Mouse (Mus musculus): ENCODE data around the gene Ubqln4.

Ubqln4 gene

GRCm38 (mm10) chr3:88526157-88527131 lies 27.1 kb upstream of the Ubqln4 start:
- DNase-seq (ENCODE audit: low spot score) = peak; percentile 94

DNA sequence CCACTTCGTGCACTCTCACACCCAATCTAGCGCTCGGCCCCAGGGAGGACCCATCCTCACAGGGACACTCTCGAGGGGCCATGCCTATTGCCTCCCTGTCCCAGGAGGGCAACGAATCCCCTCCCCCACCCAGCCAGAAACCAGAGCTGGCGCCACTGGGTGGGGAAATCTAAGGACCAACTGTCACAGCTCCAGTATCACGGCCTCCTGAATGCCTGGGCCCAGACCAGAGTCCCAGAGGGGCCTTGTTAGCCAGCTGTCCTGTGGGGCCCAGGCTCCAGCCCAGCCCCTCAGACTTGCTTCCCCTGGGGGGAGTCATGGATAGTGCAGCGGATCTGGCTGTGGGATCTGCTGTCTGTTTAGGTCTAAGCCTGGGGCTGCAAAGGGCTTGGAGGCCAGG lies 26.0 kb upstream of the Ubqln4 start:
- peak; percentile 49 for DNase-seq (ENCODE audit: low spot score)

GRCm38 (mm10) chr3:88528646-88529045 lies 24.9 kb upstream of the Ubqln4 start:
- no peak for DNase-seq (ENCODE audit: low spot score)

DNA sequence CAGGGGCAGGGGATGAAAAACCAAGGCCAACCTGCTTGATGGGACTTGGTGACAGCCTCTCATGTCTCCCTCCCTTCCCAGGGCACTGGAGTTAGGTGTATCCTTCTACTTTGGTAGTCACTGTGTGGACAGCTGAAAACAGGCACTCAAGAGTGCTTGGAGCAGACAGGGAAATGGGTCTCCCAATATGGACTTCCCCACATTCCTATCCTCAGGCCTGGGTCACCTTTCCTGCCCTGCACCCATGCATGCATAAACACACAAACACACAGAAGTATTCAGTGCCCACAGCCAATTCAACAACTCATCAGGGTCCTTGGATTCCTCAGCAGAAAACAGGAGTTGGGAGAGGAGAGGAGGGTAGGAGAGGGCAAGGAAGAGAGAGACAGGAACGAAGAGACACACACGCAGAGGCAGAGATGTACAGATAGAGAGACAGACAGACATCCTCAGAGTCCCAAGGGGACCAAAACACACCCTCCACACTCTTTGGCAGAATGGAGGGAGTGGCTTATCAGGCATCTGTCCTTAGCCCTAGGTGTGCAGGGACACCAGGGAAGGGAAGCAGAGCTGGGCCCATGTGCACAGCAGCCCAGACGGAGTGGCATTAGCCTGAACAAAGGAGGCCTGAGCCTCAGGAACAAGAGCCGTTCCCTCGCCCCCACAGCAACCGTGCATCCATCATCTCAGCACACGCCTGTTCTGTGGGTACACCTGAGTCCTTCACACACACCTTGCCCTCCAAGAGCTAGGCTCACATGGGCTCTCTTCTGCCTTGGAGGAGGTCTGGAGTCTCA lies 24.2 kb upstream of the Ubqln4 start:
- peak; percentile 25 for DNase-seq (ENCODE audit: low spot score)

- no peak for DNase-seq (ENCODE audit: low spot score)
Observed at GRCm38 (mm10) chr3:88530082-88530864, 23.3 kb upstream of the Ubqln4 start.

DNA sequence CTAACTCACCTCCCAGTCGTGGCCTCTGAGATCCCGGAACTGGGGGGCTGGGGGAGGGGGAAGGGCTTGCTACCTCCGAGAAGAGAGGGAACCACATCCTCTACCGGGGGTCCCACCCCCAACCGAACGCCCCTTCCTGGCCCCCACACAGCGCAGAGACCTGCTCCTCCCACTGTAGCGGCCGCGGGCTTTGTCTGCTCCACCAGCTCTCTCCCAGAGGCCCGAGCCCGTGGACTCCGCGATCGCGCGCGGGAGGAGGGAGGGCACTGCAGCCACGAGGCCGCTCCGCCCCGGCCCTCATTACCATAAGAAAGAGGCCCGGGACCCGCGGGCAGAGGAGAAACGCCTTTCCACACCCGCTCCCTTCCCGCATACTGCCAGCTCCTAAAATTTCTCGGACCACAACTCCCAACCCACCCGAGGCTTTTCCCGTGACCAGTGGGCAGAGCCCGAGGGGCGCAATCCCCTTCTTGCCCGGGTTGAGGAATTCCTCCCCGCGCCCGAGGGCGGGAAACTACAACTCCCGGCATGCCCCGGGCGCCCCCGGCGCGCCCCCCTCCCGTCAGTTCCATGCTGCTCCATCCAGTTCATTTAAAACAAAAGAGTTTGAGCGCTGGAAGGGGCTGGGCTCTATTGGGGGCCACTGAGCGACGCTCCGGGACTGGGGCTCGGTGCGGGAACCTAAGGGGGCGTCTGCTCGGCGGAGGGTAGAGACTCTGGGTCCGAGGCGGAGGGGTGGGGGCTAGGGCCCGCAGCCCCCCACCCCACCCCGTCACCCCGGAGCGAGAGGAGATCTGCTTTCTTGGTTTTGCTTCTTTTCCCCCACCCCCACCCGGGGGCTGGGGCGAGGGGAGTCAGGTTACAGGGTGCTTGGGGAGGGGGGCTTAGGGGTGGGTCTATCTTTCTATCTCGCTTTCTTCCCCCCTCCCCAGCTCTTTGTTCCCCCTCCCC lies 21.9 kb upstream of the Ubqln4 start:
- DNase-seq (ENCODE audit: low spot score) = peak; percentile 85

DNA sequence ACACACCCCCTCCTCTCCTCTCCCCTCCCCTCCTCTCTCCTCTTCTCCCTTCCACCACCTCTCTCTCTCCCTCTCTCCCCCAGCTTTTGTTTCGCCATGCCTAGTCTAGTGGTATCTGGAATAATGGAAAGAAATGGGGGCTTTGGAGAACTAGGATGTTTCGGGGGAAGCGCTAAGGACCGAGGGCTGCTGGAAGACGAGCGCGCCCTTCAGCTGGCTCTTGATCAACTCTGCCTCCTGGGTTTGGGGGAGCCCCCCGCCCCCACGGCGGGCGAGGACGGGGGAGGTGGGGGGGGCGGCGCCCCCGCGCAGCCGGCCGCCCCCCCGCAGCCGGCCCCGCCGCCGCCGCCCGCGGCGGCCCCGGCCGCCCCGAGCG lies 21.3 kb upstream of the Ubqln4 start, which contains the start of gene Mex3a:
TSS of gene Mex3a (plus strand) at position 97 of the 376 bp plus-strand sequence.
- DNase-seq (ENCODE audit: low spot score) = no peak

- peak; percentile 40 for DNase-seq (ENCODE audit: low spot score)
Observed at GRCm38 (mm10) chr3:88532689-88533511, 20.7 kb upstream of the Ubqln4 start.

DNA sequence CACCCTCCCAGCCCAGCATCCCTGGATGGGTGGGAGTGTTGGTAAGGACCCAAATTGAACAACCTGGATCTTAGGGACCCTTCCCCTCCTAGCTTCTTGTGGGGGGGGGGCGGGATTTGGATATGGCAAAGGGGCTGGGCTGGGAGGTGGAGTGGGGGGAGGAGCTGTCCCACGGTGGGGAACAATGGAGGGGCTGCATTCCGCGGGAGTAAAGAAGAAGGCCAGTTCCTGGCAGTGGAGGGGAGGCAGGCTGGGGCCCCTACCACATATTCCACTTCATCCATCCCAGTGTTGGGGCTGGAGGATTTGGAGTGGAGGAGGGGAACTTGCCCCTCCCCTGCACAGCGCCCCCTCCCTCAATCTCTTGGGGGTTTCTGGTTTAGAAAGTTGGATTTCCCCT lies 19.9 kb upstream of the Ubqln4 start:
- no peak for DNase-seq (ENCODE audit: low spot score)

DNA sequence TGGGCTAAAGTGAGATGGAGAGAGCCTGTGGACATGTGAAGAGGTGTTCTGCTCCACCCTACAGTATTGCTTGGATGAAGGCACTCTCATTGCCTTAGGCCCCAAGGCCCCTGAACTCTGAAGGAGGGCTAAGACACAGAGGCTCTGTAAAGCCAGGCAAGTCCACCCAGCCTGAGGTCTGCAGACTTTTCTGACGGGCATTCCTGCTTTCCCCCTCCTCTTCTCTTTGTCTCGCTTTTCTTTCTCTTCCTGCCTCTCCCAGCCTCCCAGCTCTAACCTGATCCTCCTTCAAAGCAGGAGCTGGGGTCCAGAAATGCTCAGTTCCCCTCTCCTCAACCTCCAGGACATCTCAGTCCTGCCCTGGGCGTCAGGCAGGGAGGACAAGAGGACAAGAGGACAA lies 18.6 kb upstream of the Ubqln4 start:
- no peak for DNase-seq (ENCODE audit: low spot score)

DNA sequence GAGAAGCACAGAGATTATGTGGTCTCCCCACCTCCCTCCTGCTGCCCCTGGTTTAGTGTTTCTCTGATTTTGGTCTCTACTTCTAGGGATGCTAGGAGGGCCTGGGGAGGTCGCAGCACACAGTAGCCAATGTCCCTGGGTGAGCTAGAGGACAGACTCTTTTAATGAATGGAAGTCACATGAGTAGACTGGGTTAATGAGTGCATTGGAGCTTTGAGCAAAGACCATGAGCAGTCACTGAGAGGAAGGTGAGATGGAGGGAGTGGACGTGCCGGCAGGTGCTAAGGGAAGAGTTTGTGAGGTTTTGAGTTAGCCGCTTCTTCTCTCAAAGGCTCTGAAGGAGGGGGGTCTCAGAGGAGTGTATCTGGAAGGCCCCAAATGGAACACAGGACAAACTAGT lies 18.0 kb upstream of the Ubqln4 start:
- no peak for DNase-seq (ENCODE audit: low spot score)

- DNase-seq (ENCODE audit: low spot score) = no peak
Observed at GRCm38 (mm10) chr3:88536103-88536930, 17.2 kb upstream of the Ubqln4 start.

GRCm38 (mm10) chr3:88537146-88537545 lies 16.4 kb upstream of the Ubqln4 start:
- no peak for DNase-seq (ENCODE audit: low spot score)

- DNase-seq (ENCODE audit: low spot score) = no peak
Observed at GRCm38 (mm10) chr3:88538271-88539145, 15.1 kb upstream of the Ubqln4 start.

- DNase-seq (ENCODE audit: low spot score) = no peak
Observed at GRCm38 (mm10) chr3:88539397-88539796, 14.2 kb upstream of the Ubqln4 start.

- peak; percentile 40 for DNase-seq (ENCODE audit: low spot score)
Observed at GRCm38 (mm10) chr3:88540085-88540484, 13.5 kb upstream of the Ubqln4 start.

DNA sequence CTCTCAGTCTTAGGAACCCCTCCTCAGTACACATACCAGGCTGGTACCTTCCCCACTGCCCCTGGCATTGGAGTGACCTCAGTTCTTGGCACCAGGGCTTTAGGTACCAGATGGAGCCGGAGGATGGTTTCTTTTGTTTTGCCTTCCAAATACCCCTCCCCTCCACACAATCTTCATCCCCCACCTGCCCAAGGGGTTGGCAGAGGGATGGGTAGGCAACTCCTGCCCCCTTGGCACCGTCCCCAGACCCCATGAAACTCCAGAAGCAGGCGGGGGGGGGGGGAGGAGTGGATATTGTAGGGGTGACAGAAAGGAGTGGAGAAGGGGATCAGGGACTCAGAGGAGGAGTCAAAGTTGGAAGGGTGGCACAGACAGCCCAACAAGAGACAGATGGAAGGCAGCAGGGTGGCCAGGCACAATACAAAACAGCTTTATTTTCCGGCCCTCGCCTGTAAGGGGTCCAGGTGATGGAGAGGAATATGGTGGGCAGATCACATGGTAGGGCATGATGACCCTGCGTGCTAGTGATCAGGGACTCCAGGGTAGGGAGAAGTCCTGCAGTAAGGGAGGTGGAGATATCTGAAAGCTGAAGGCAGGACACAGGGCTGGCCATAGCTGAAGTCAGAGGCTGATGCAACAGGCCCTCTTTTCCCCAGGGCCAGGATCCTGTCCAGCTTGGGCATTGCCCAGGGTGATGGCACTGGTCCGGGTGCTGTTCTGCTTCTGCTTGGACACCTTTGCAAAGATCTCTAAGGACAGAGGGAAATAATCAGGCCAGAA lies 11.7 kb upstream of the Ubqln4 start:
- DNase-seq (ENCODE audit: low spot score) = peak; percentile 45

Data from MN1 (cell line).